Mouse (Mus musculus) liver, embryonic 11.5 days (tissue): Measurements from ENCODE around the gene Tenm3. TPM values are rescaled to one million over a fixed set of nuclear protein-coding genes. Genes with fewer than 3 reads are reported as not detected.

Experiments used
- ATAC-seq: fragments of 200-750 bp; cut with Nextera tagmentation; replicated peaks from 2 replicates; pipeline ENCODE4 v1.8.0; 2017; ENCODE audit warnings: moderate number of reproducible peaks, mild to moderate bottlenecking, moderate TSS enrichment, moderate library complexity; ENCODE audit not compliant: low FRiP score
- DNase-seq: peaks from one replicate; pipeline ENCODE4 v3.0.0-alpha.2; 2017; ENCODE audit warnings: low spot score
- H3K27ac ChIP-seq: fragments of 300-500 bp; sonication (generic); 2 replicates; pipeline ENCODE4 v1.5.1; 2014; ENCODE audit warnings: mild to moderate bottlenecking, low read depth, low read length, control low read depth
- H3K27me3 ChIP-seq: fragments of 300-500 bp; sonication (generic); replicated peaks from 2 replicates; pipeline ENCODE4 v1.6.1; 2014; ENCODE audit warnings: low read length, mixed read lengths; ENCODE audit not compliant: control insufficient read depth, insufficient read depth
- H3K36me3 ChIP-seq: fragments of 300-500 bp; sonication (generic); 2 replicates; pipeline ENCODE4 v1.6.1; 2014; ENCODE audit warnings: mild to moderate bottlenecking, low read length, moderate library complexity, mixed read lengths; ENCODE audit not compliant: control insufficient read depth, insufficient read depth
- H3K4me1 ChIP-seq: fragments of 300-500 bp; sonication (generic); replicated peaks from 2 replicates; pipeline ENCODE4 v1.6.1; 2014; ENCODE audit warnings: low read length, mixed read lengths; ENCODE audit not compliant: control insufficient read depth, insufficient read depth
- H3K4me2 ChIP-seq: fragments of 300-500 bp; sonication (generic); 2 replicates; pipeline ENCODE4 v1.6.1; 2014; ENCODE audit warnings: mild to moderate bottlenecking, control low read depth, moderate library complexity
- H3K4me3 ChIP-seq: fragments of 300-500 bp; sonication (generic); 2 replicates; pipeline ENCODE4 v1.5.1; 2014; ENCODE audit warnings: low read depth, low read length, control low read depth
- H3K9ac ChIP-seq: fragments of 300-500 bp; sonication (generic); 2 replicates; pipeline ENCODE4 v1.6.1; 2014; ENCODE audit warnings: low read depth, low read length, control low read depth
- H3K9me3 ChIP-seq: fragments of 300-500 bp; sonication (generic); 2 replicates; pipeline ENCODE4 v1.6.1; 2016; ENCODE audit warnings: low read length, inconsistent platforms, mixed read lengths; ENCODE audit not compliant: control insufficient read depth
- whole genome bisulfite sequencing: fragments of 180-500 bp; shearing (Covaris S2); extraction: QIAGEN DNeasy Blood & Tissue Kit; methylation state at CpG from one replicate; pipeline ENCODE4 v1.1.7; 2014; 5-methylcytosine and 5-hydroxymethylcytosine counted together
- polyA plus RNA-seq: library from polyadenylated mRNA; unstranded; fragments of >200 nt; fragmentation: Nextera tagmentation; extraction: Ambion mirVana; gene quantifications from 2 replicates; pipeline ENCODE4 v1.2.1, GENCODE M21; 2014

Tenm3 gene
- polyA plus RNA-seq, 1 experiment from 2014 or later: 13.6 TPM

- ATAC-seq: no peak
Observed at GRCm38 (mm10) chr8:48489936-48490634, 353.7 kb downstream of the Tenm3 start.

GRCm38 (mm10) chr8:48489417-48489816 lies 354.3 kb downstream of the Tenm3 start:
- Histone ChIP-seq H3K9me3 (no peaks in the 10 kb centered on the region), H3K36me3 (no peaks in the 10 kb centered on the region), H3K4me1 (no peaks in the 10 kb centered on the region), H3K27me3 (no peaks in the 10 kb centered on the region), H3K27ac (no peak overlapping the region), H3K4me3 (no peak overlapping the region), H3K9ac (no peak overlapping the region), H3K4me2 (no peak overlapping the region)
- ATAC-seq (no peak), DNase-seq (no peak)
- WGBS: 74% methylated on average over 4 of the region's 4 CpGs

More at GRCm38 (mm10) chr8:48489936-48490634, 353.7 kb downstream of the Tenm3 start:
- DNase-seq: no peak
- Histone ChIP-seq H3K4me3 (no peak overlapping the region), H3K4me2 (no peak overlapping the region), H3K27ac (no peak overlapping the region), H3K4me1 (no peaks in the 10 kb centered on the region), H3K36me3 (no peaks in the 10 kb centered on the region), H3K9ac (no peak overlapping the region), H3K9me3 (no peaks in the 10 kb centered on the region), H3K27me3 (no peaks in the 10 kb centered on the region)
- WGBS: 89% methylated on average over 18 of the region's 18 CpGs

GRCm38 (mm10) chr8:48488809-48489208 lies 354.9 kb downstream of the Tenm3 start:
- ATAC-seq: no peak
- WGBS: 84% methylated on average over 7 of the region's 7 CpGs

GRCm38 (mm10) chr8:48484143-48484542 lies 359.6 kb downstream of the Tenm3 start:
- no peak for DNase-seq
- ATAC-seq: no peak
- Histone ChIP-seq H3K36me3 (no peaks in the 10 kb centered on the region), H3K4me3 (no peak overlapping the region), H3K9me3 (no peaks in the 10 kb centered on the region), H3K27ac (no peak overlapping the region), H3K4me2 (no peak overlapping the region), H3K27me3 (no peaks in the 10 kb centered on the region), H3K9ac (no peak overlapping the region), H3K4me1 (no peaks in the 10 kb centered on the region)
- 77% methylated on average over 5 of the region's 5 CpGs for WGBS

More at GRCm38 (mm10) chr8:48488809-48489208, 354.9 kb downstream of the Tenm3 start:
- Histone ChIP-seq H3K4me1 (no peaks in the 10 kb centered on the region), H3K27me3 (no peaks in the 10 kb centered on the region), H3K9me3 (no peaks in the 10 kb centered on the region), H3K36me3 (no peaks in the 10 kb centered on the region), H3K4me2 (no peak overlapping the region), H3K9ac (no peak overlapping the region), H3K4me3 (no peak overlapping the region), H3K27ac (no peak overlapping the region)
- no peak for DNase-seq

- 78% methylated on average over 33 of the region's 33 CpGs for WGBS
- no peaks in the 10 kb centered on the region for H3K9me3 ChIP-seq
- DNase-seq (no peak), ATAC-seq (no peak)
- H3K36me3 ChIP-seq: no peaks in the 10 kb centered on the region
- no peaks in the 10 kb centered on the region for H3K27me3 ChIP-seq
- H3K4me1 ChIP-seq: no peaks in the 10 kb centered on the region
- H3K27ac ChIP-seq: no peak overlapping the region
- H3K9ac ChIP-seq: no peak overlapping the region
- no peak overlapping the region for H3K4me3 ChIP-seq
- no peak overlapping the region for H3K4me2 ChIP-seq
Observed at GRCm38 (mm10) chr8:48481709-48482671, 361.8 kb downstream of the Tenm3 start.

GRCm38 (mm10) chr8:48477371-48477935 lies 366.3 kb downstream of the Tenm3 start:
- no peaks in the 10 kb centered on the region for H3K36me3 ChIP-seq
- WGBS: 78% methylated on average over 8 of the region's 8 CpGs
- H3K9ac ChIP-seq: no peak overlapping the region
- H3K27ac ChIP-seq: no peak overlapping the region
- H3K27me3 ChIP-seq: no peaks in the 10 kb centered on the region
- ATAC-seq (no peak), DNase-seq (no peak)
- no peaks in the 10 kb centered on the region for H3K4me1 ChIP-seq
- no peak overlapping the region for H3K4me3 ChIP-seq
- no peaks in the 10 kb centered on the region for H3K9me3 ChIP-seq
- H3K4me2 ChIP-seq: no peak overlapping the region

- H3K4me3 ChIP-seq: no peak overlapping the region
- H3K4me1 ChIP-seq: no peaks in the 10 kb centered on the region
- no peak overlapping the region for H3K4me2 ChIP-seq
- DNase-seq (no peak), ATAC-seq (no peak)
- H3K27ac ChIP-seq: no peak overlapping the region
- H3K36me3 ChIP-seq: no peaks in the 10 kb centered on the region
- no peaks in the 10 kb centered on the region for H3K9me3 ChIP-seq
- H3K9ac ChIP-seq: no peak overlapping the region
- no peaks in the 10 kb centered on the region for H3K27me3 ChIP-seq
- WGBS: 51% methylated on average over 1 of the region's 1 CpGs
Observed at GRCm38 (mm10) chr8:48476896-48477295, 366.9 kb downstream of the Tenm3 start.

- Histone ChIP-seq H3K9me3 (no peaks in the 10 kb centered on the region), H3K4me3 (no peak overlapping the region), H3K9ac (no peak overlapping the region), H3K4me2 (no peak overlapping the region), H3K4me1 (no peaks in the 10 kb centered on the region), H3K27me3 (no peaks in the 10 kb centered on the region), H3K36me3 (no peaks in the 10 kb centered on the region), H3K27ac (no peak overlapping the region)
- no peak for ATAC-seq
- DNase-seq: no peak
- WGBS: 92% methylated on average over 5 of the region's 5 CpGs
Observed at GRCm38 (mm10) chr8:48467633-48468032, 376.1 kb downstream of the Tenm3 start.
